Mouse (Mus musculus) liver, adult 2 months (tissue): Measurements from ENCODE around the gene 4930486L24Rik.
"Not testable (repeated sequence)": the region's sequence is repeated elsewhere in the genome, so short reads cannot be mapped to it uniquely, and the experiment has no call there.

Experiments used
- CTCF ChIP-seq: fragments of 200-500 bp; IDR thresholded peaks from 2 replicates; pipeline ENCODE4 v1.5.1; 2011; ENCODE audit warnings: low read depth, low read length, control low read depth
- POLR2A ChIP-seq: fragments of 200-500 bp; IDR thresholded peaks from 2 replicates; pipeline ENCODE4 v1.6.1; 2011; ENCODE audit warnings: low read length, control low read depth; ENCODE audit not compliant: insufficient read depth; ENCODE audit errors: extremely low read depth

GRCm38 (mm10) chr13:60904780-60905179 lies 40.5 kb upstream of the 4930486L24Rik start, which contains the start of gene Tpbpb:
- not testable (repeated sequence) for TF ChIP-seq POLR2A, CTCF
